Mouse (Mus musculus): Measurements from ENCODE around the gene Vwa2.

DNA sequence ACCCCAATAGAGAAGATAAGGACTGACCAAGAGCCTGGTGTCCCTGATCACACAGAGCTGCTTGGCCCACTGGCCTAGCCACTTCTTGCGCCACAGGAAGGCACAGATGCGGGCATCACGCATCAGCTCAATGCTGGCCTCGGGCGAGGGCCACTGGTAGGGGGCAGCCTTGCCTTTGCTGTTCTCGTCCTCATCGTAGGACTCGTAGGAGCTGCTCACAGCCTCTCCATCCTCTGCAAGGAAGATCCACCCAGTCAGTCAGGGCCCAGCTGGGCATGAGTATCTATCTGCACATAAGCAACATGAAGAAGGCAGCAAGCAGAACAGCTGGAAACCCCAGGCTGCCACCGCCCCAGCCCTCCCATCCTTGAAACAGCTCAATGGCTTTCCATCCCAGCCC is 56.0 kb downstream of the Vwa2 start:
- no peak for TF ChIP-seq POLR2A (IDR thresholded peaks at IDR 0.05; ENCODE audit: insufficient read depth, low read length)
- peak; percentile 27 for TF ChIP-seq CTCF (IDR thresholded peaks at IDR 0.05; ENCODE audit: low read depth, low read length)
- no peak for TF ChIP-seq EP300 (IDR thresholded peaks at IDR 0.05; ENCODE audit: insufficient read depth, low read depth, low read length)
